ENCODE assay signal across 23 mouse cellular contexts in the genomic region with DNA sequence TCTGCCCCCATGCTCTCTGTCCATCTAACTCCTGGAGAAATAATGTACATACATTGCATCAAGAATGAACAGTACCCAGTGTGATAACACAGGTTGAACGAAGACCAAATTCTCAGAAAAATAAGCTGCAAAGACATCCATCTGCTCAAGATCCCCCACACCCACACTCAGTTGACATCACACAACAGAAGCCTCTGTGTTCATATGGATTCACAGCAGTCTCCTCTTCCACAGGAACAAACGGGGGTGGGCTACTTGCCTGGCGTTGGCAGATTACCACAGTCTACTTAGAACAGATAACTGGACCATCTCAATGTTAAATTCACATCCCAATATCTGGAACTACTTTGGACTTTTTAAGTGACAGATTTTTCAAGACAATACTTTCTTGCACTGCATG.
DNase-seq lines count a peak whose midpoint lies in the region; ATAC-seq and TF ChIP-seq lines count a peak whose summit lies in the region.
"Had no signal": no experiment of that assay in that cellular context is flagged by ENCODE, and none has a peak within 500 bp of the region (broad histone marks: within the 10 kb centered on the region; RNA-seq: fewer than 3 reads in every experiment).

No protein-coding gene starts in this region.

- no peak overlapping the region for H3K4me2 ChIP-seq in hindbrain, embryonic 14.5 days (replicated peaks)
- H3K4me2 ChIP-seq: forebrain, embryonic 13.5 days; heart, embryonic 13.5 days; kidney, embryonic 15.5 days; neural tube, embryonic 12.5 days; stomach, embryonic 15.5 days had no signal

- intact Hi-C loops in left cerebral cortex, postnatal 14 days (cut with DNase I): loop anchor here (10.0 kb wide), 2 partner anchors 348 to 478 kb away; partner anchors contain the start of gene Tnr

- 86% methylated on average over 3 of the region's 3 CpGs for WGBS in hindbrain, embryonic 14.5 days

- H3K4me1 ChIP-seq in hindbrain, embryonic 14.5 days (replicated peaks; ENCODE audit: control insufficient read depth, insufficient read depth, low read length): no peaks in the 10 kb centered on the region
- H3K4me1 ChIP-seq: forebrain, embryonic 13.5 days; heart, embryonic 13.5 days; kidney, embryonic 15.5 days; neural tube, embryonic 12.5 days; stomach, embryonic 15.5 days had no signal

- H3K36me3 ChIP-seq in hindbrain, embryonic 14.5 days (replicated peaks; ENCODE audit: control insufficient read depth, insufficient read depth): no peaks in the 10 kb centered on the region
- H3K36me3 ChIP-seq: heart, embryonic 13.5 days; kidney, embryonic 15.5 days; neural tube, embryonic 12.5 days; stomach, embryonic 15.5 days had no signal

- H3K27ac ChIP-seq in layer of hippocampus, adult 2 months: peak overlapping the region; percentile 64; the same call in 1 of the 2 replicates
- no peak overlapping the region for H3K27ac ChIP-seq in hindbrain, embryonic 14.5 days
- H3K27ac ChIP-seq: forebrain, embryonic 13.5 days; heart, adult 2 months; heart, embryonic 13.5 days; kidney, embryonic 15.5 days; neural tube, embryonic 12.5 days; stomach, embryonic 15.5 days had no signal

- TF ChIP-seq CTCF in layer of hippocampus, adult 2 months (conservative IDR thresholded peaks at IDR 0.05): no peak

- no peak overlapping the region for H3K9ac ChIP-seq in hindbrain, embryonic 14.5 days
- H3K9ac ChIP-seq: forebrain, embryonic 13.5 days; heart, embryonic 13.5 days; kidney, embryonic 15.5 days; neural tube, embryonic 12.5 days; stomach, embryonic 15.5 days had no signal

- H3K27me3 ChIP-seq in hindbrain, embryonic 14.5 days (ENCODE audit: control insufficient read depth, insufficient read depth, low read length): no peaks in the 10 kb centered on the region
- H3K27me3 ChIP-seq: heart, embryonic 13.5 days; kidney, embryonic 15.5 days; neural tube, embryonic 12.5 days; stomach, embryonic 15.5 days had no signal

- no peak overlapping the region for H3K4me3 ChIP-seq in layer of hippocampus, adult 2 months
- no peak overlapping the region for H3K4me3 ChIP-seq in hindbrain, embryonic 14.5 days (replicated peaks; ENCODE audit: low read length)
- H3K4me3 ChIP-seq: forebrain, embryonic 13.5 days; heart, adult 2 months; heart, embryonic 13.5 days; kidney, embryonic 15.5 days; neural tube, embryonic 12.5 days; stomach, embryonic 15.5 days had no signal

- DNase-seq in layer of hippocampus, adult 2 months (ENCODE audit: low spot score in 2 of 2): peak; percentile 32 to 65
- DNase-seq in layer of hippocampus, adult 9-10 months (ENCODE audit: low spot score): no peak
- peak; percentile 57 to 75 for DNase-seq in frontal cortex, postnatal 36 days (ENCODE audit: low spot score in 2 of 2)
- peak; percentile 52 to 81 for DNase-seq in left cerebral cortex, postnatal 14 days (ENCODE audit: low spot score in 2 of 2)
- DNase-seq in right cerebral cortex, postnatal 25 days: peak; percentile 42
- no peak for DNase-seq in hindbrain, embryonic 14.5 days (ENCODE audit: low spot score)
- DNase-seq in cerebellum, adult 11 months: no peak
- no peak for DNase-seq in urinary bladder, adult 2 months (ENCODE audit: low spot score)
- DNase-seq: adrenal gland, adult 2 months; cerebellum, adult 2 months; gastrocnemius, postnatal 10 days; heart, adult 2 months; heart, postnatal 14 days; kidney, adult 11 months; lung, postnatal 4 days; midbrain, embryonic 14.5 days; retina, postnatal 1 day; thymus, adult 2 months had no signal

- no peak for ATAC-seq in hindbrain, embryonic 14.5 days (ENCODE audit: low FRiP score)
- ATAC-seq: forebrain, embryonic 13.5 days had no signal

- H3K9me3 ChIP-seq in hindbrain, embryonic 14.5 days (ENCODE audit: control insufficient read depth, low read length): no peaks in the 10 kb centered on the region
- H3K9me3 ChIP-seq: forebrain, embryonic 13.5 days; heart, embryonic 13.5 days; kidney, embryonic 15.5 days; neural tube, embryonic 12.5 days; stomach, embryonic 15.5 days had no signal

Comparison
In these comparisons a context has a peak if more than half of its experiments do, and no peak if none do; other contexts are left out.
1. DNase-seq: peak in layer of hippocampus, adult 2 months (2 of 2), frontal cortex, postnatal 36 days (2 of 2), left cerebral cortex, postnatal 14 days (2 of 2) and right cerebral cortex, postnatal 25 days (single experiment); none in layer of hippocampus, adult 9-10 months (single experiment), hindbrain, embryonic 14.5 days (single experiment), cerebellum, adult 11 months (single experiment) and urinary bladder, adult 2 months (single experiment).